Mouse (Mus musculus): ENCODE measurements around the gene Gucy2g. TPM values are rescaled to one million over a fixed set of nuclear protein-coding genes. Genes with fewer than 3 reads are reported as not detected.

Gene Gucy2g
- total RNA-seq, 2 experiments from 2014 or later: 0.15 to 0.39 TPM

- intact Hi-C loops (cut with DNase I): no loop called here
- DNase-seq: no peak
- Histone ChIP-seq H3K27ac (no peak overlapping the region), H3K4me3 (no peak overlapping the region)
- no peak for TF ChIP-seq CTCF (IDR thresholded peaks at IDR 0.05)
Observed at GRCm38 (mm10) chr19:55236026-55236425, 5.0 kb downstream of the Gucy2g start.

GRCm38 (mm10) chr19:55232136-55232535 lies 8.9 kb downstream of the Gucy2g start:
- intact Hi-C loops (cut with DNase I): no loop called here
- TF ChIP-seq CTCF (IDR thresholded peaks at IDR 0.05): no peak
- no peak for DNase-seq
- Histone ChIP-seq H3K4me3 (no peak overlapping the region), H3K27ac (no peak overlapping the region)

GRCm38 (mm10) chr19:55231081-55231480 lies 10.0 kb downstream of the Gucy2g start:
- TF ChIP-seq CTCF (IDR thresholded peaks at IDR 0.05): no peak
- intact Hi-C loops (cut with DNase I): no loop called here
- H3K4me3 ChIP-seq: no peak overlapping the region
- no peak overlapping the region for H3K27ac ChIP-seq
- DNase-seq: no peak

- DNase-seq: no peak
- peak; percentile 26; the same call in 1 of the 2 replicates for TF ChIP-seq CTCF (IDR thresholded peaks at IDR 0.05)
- Histone ChIP-seq H3K27ac (no peak overlapping the region), H3K4me3 (no peak overlapping the region)
- intact Hi-C loops (cut with DNase I): no loop called here
Observed at GRCm38 (mm10) chr19:55227135-55227534, 13.9 kb downstream of the Gucy2g start.

- intact Hi-C loops (cut with DNase I): no loop called here
- DNase-seq: no peak
- no peak overlapping the region for H3K4me3 ChIP-seq
- no peak overlapping the region for H3K27ac ChIP-seq
- TF ChIP-seq CTCF (IDR thresholded peaks at IDR 0.05): no peak
Observed at GRCm38 (mm10) chr19:55226621-55227020, 14.4 kb downstream of the Gucy2g start.

- Histone ChIP-seq H3K27ac (no peak overlapping the region), H3K4me3 (no peak overlapping the region)
- TF ChIP-seq CTCF (IDR thresholded peaks at IDR 0.05): no peak
- intact Hi-C loops (cut with DNase I): no loop called here
- no peak for DNase-seq
Observed at GRCm38 (mm10) chr19:55222268-55222667, 18.8 kb downstream of the Gucy2g start.

- no peak for TF ChIP-seq CTCF (IDR thresholded peaks at IDR 0.05)
Observed at GRCm38 (mm10) chr19:55221208-55221607, 19.8 kb downstream of the Gucy2g start.

GRCm38 (mm10) chr19:55219359-55219758 lies 21.7 kb downstream of the Gucy2g start:
- DNase-seq: no peak
- intact Hi-C loops (cut with DNase I): loop anchor here (2.0 kb wide), 1 partner anchor 85 kb away; no protein-coding TSS in a partner anchor
- Histone ChIP-seq H3K27ac (no peak overlapping the region), H3K4me3 (no peak overlapping the region)
- no peak for TF ChIP-seq CTCF (IDR thresholded peaks at IDR 0.05)

More at GRCm38 (mm10) chr19:55221208-55221607, 19.8 kb downstream of the Gucy2g start:
- Histone ChIP-seq H3K27ac (no peak overlapping the region), H3K4me3 (no peak overlapping the region)
- no peak for DNase-seq
- intact Hi-C loops (cut with DNase I): no loop called here

- Histone ChIP-seq H3K27ac (no peak overlapping the region), H3K4me3 (peak overlapping the region; percentile 67)
- no peak for TF ChIP-seq CTCF (IDR thresholded peaks at IDR 0.05)
- intact Hi-C loops (cut with DNase I): loop anchor here (2.0 kb wide), 1 partner anchor 86 kb away; no protein-coding TSS in a partner anchor
- no peak for DNase-seq
Observed at GRCm38 (mm10) chr19:55218741-55219221, 22.3 kb downstream of the Gucy2g start.

- intact Hi-C loops (cut with DNase I): loop anchor here (2.0 kb wide), 1 partner anchor 87 kb away; no protein-coding TSS in a partner anchor
- peak; percentile 79 for DNase-seq
- peak overlapping the region; percentile 67 for H3K4me3 ChIP-seq
- TF ChIP-seq CTCF (IDR thresholded peaks at IDR 0.05): peak; percentile 86
- peak overlapping the region; percentile 46; the same call in 1 of the 2 replicates for H3K27ac ChIP-seq
Observed at GRCm38 (mm10) chr19:55218192-55218739, 22.8 kb downstream of the Gucy2g start.

GRCm38 (mm10) chr19:55217365-55217764 lies 23.7 kb downstream of the Gucy2g start:
- H3K27ac ChIP-seq: peak overlapping the region; percentile 66
- H3K4me3 ChIP-seq: no peak overlapping the region
- DNase-seq: no peak
- TF ChIP-seq CTCF (IDR thresholded peaks at IDR 0.05): no peak
- intact Hi-C loops (cut with DNase I): no loop called here

GRCm38 (mm10) chr19:55216876-55217275 lies 24.2 kb downstream of the Gucy2g start:
- Histone ChIP-seq H3K27ac (peak overlapping the region; percentile 66), H3K4me3 (no peak overlapping the region)
- intact Hi-C loops (cut with DNase I): no loop called here
- TF ChIP-seq CTCF (IDR thresholded peaks at IDR 0.05): no peak
- no peak for DNase-seq

- TF ChIP-seq CTCF (IDR thresholded peaks at IDR 0.05): no peak
- Histone ChIP-seq H3K27ac (no peak overlapping the region), H3K4me3 (no peak overlapping the region)
- no peak for DNase-seq
- intact Hi-C loops (cut with DNase I): no loop called here
Observed at GRCm38 (mm10) chr19:55213617-55214340, 27.3 kb downstream of the Gucy2g start.

Measured in gastrocnemius, adult 2 months (tissue).